Mouse (Mus musculus): ENCODE data around the gene Tent5c. TPM values are rescaled to one million over a fixed set of nuclear protein-coding genes. Genes with fewer than 3 reads are reported as not detected.

Tent5c gene
- polyA plus RNA-seq (2016; fragmentation: Nextera tagmentation; extraction: Ambion mirVana), result 4.1 and 5.0 TPM in 2 replicates

DNA sequence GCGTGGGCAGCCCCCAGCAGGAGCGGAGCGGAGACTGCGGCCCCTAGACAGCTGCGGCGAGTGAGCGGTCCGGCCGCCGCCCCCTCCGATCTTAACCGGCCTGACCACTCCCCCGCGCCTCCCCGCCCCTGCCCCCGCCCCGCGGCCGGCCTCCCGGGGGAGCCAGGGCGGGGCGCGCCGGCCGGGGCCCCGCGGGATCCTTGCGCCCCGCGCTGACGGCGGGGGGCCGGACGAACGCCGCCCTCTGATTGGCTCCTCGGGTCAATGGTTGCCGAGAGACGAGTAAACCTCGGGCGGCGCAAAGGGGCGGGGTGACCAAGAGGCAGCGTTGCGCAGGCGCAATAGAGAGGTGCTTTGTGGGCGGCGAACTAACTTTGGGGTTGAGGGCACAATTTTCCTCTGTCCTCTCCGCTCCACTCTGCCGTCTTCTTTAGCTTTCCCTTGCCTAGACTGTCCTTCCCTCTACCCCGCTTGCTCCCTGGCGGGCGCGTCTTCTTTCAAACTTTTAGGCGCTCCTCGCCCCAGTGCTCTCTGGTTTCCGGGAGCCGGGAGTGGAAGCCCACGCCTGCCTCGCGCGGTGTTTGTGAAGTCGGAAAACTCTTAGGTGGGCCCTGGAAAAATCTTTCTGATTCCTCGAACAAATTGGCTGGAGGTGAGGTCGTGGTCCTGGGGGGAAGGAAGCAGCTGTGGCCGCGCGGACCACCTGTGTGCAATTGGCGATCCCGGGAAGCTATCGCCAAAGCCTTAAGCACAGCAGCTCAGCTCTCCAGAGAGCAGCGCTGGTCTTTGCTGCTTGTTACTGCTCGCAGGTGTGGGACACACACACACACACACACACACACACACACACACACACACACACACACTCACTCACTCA lies at the start of gene Tent5c:
Tent5c (minus strand) TSS at position 192 of the 877 bp plus-strand sequence.
- H3K4me1 ChIP-seq, result peaks cover 19% of the 10 kb centered on the region
- peak within 1 kb of the TSS; percentile 76 for H3K4me3 ChIP-seq
- H3K9me3 ChIP-seq, result no peaks in the 10 kb centered on the region
- WGBS, result under 1% methylated on average over 71 of the region's 73 CpGs
- no peaks in the 10 kb centered on the region for H3K36me3 ChIP-seq
- peak within 1 kb of the TSS; percentile 81 for H3K27ac ChIP-seq
- peak; percentile 98 for DNase-seq (ENCODE audit: low spot score)
- peaks cover 41% of the 10 kb centered on the region for H3K27me3 ChIP-seq (ENCODE audit: insufficient read depth, poor library complexity, severe bottlenecking)

DNA sequence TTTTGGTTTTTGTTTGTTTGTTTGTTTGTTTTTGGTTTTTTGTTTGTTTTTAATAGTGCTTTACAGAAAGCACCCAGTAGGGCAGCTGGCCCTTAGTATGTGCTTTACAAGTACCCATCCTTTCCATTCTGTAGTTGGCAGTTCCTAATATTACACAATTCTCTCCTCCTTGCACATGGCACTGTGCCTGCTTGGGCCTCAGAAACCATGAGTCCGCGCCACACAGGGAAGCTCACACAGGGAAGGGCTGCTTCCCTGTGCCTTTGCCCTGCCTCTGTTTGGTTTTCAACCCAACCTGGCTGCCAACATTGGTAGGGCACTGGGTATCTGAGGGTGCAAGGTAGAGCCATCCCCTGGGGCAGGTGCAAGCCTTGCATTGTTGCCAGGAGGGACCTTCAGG lies 47.6 kb upstream of the Tent5c start:
- no peak overlapping the region for H3K27ac ChIP-seq
- H3K4me1 ChIP-seq, result no peaks in the 10 kb centered on the region
- 84% methylated on average over 2 of the region's 2 CpGs for WGBS
- no peak for DNase-seq (ENCODE audit: low spot score)
- no peaks in the 10 kb centered on the region for H3K36me3 ChIP-seq
- no peak overlapping the region for H3K4me3 ChIP-seq
- no peaks in the 10 kb centered on the region for H3K27me3 ChIP-seq (ENCODE audit: insufficient read depth, poor library complexity, severe bottlenecking)
- H3K9me3 ChIP-seq, result no peaks in the 10 kb centered on the region

DNA sequence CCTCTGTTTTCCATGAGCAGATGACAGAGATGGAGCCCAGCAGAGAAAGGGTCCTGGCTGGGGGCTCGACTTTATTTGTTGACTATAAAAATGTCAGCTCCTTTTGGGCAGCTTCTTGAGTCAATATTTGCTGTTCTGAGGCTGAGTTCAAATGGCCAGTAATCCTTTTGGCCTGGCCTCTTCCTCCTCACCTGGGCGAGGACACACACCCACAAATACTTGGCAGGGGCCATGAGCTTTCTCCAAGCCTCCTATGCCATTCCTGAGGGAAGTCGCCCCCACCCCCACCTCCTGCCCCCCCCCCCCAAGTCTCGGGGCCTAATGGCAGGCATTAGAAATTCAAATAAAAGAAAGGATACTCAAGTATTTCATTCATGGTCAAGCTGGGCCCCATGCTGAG lies 46.8 kb upstream of the Tent5c start:
- H3K9me3 ChIP-seq, result no peaks in the 10 kb centered on the region
- WGBS, result 66% methylated on average over 4 of the region's 4 CpGs

DNA sequence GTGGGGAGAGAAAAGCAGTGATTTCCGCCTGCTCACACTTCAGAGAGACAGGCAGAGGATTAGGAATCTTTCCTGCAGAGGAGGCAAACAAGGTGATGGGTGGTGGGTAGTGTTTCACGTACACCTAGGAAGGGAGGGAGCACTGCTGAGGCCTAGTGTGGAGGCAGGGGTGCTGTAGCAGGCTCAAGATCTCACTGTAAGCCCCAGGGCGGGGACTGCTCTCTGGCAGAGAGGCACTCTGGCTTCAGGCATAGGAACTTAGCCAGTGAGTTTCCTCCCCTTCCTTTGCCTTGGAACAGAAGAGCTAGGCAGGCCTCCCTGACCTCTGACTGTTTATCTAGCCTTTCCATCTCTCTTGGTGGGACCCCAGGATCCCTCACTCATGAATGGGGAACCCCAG lies 46.2 kb upstream of the Tent5c start:
- Histone ChIP-seq H3K36me3 (no peaks in the 10 kb centered on the region), H3K27ac (no peak overlapping the region), H3K4me3 (no peak overlapping the region), H3K4me1 (no peaks in the 10 kb centered on the region), H3K27me3 (ENCODE audit: insufficient read depth, poor library complexity, severe bottlenecking) (no peaks in the 10 kb centered on the region), H3K9me3 (no peaks in the 10 kb centered on the region)
- WGBS, result 47% methylated on average over 3 of the region's 3 CpGs
- DNase-seq (ENCODE audit: low spot score), result no peak

More for the DNA sequence above, 46.8 kb upstream of the Tent5c start:
- H3K36me3 ChIP-seq, result no peaks in the 10 kb centered on the region
- H3K4me1 ChIP-seq, result no peaks in the 10 kb centered on the region
- no peak for DNase-seq (ENCODE audit: low spot score)
- no peak overlapping the region for H3K27ac ChIP-seq
- H3K27me3 ChIP-seq (ENCODE audit: insufficient read depth, poor library complexity, severe bottlenecking), result no peaks in the 10 kb centered on the region
- H3K4me3 ChIP-seq, result no peak overlapping the region

DNA sequence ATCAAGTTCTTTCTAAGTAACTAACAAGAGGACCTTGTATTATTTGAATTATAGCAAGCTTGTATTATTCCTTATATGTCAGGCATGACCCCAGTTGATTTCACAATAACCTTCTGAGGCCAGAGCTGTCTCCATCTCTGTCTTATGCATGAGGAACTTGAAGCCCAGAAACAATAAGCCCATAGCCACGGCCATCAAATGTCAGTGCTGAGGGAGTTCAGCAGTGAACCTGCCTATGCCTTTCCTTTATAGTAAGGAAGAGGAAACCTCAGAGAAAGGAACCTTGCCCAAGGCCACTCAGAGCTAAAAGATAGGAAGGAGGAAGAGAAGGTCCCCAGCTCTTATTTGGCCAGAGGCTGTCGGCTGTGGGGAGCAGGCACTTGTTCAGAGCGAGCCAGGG lies 45.3 kb upstream of the Tent5c start:
- 67% methylated on average over 3 of the region's 3 CpGs for WGBS
- no peaks in the 10 kb centered on the region for H3K36me3 ChIP-seq
- H3K27ac ChIP-seq, result no peak overlapping the region
- H3K4me1 ChIP-seq, result no peaks in the 10 kb centered on the region
- H3K4me3 ChIP-seq, result no peak overlapping the region
- no peaks in the 10 kb centered on the region for H3K27me3 ChIP-seq (ENCODE audit: insufficient read depth, poor library complexity, severe bottlenecking)
- DNase-seq (ENCODE audit: low spot score), result no peak
- no peaks in the 10 kb centered on the region for H3K9me3 ChIP-seq

DNA sequence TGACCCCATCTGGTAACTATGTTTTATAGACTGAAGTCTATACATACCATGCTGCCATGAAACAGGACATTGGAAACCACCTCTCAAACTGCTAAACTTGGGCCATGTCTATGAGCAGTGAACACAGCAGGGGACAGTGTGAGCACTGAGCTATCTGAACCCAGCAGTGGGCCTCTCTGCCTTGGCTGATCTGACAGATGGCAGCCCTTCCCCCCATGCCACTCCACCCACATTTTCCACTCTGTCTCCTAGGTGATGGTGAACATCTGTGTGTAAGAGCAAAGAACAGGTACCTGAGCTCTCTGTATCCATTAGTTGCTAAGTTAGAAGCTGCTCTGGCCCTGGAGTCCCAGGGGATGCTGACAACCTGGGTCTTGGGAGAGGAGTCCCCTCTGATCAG lies 44.3 kb upstream of the Tent5c start:
- no peaks in the 10 kb centered on the region for H3K9me3 ChIP-seq
- no peaks in the 10 kb centered on the region for H3K4me1 ChIP-seq

DNA sequence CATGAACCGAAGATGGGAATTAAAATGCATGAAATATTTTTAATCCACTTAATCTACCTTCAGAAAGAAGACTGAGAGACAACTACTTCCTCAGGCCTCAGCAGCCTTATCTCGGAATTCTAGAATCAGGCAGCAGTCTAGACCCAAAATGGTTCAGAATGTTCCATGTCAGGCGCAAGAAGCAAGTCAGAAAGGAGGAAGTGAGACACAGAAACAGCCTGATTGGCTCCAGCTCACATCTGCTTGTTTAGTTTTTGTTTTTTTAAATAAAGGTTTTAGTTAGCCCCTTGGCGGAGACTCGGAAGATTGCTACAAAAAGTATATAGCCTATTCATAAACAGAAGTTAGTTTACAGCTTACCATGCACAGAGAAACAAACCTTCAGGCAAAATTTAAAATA lies 41.8 kb upstream of the Tent5c start:
- DNase-seq (ENCODE audit: low spot score), result no peak
- Histone ChIP-seq H3K27ac (no peak overlapping the region), H3K27me3 (ENCODE audit: insufficient read depth, poor library complexity, severe bottlenecking) (no peaks in the 10 kb centered on the region; the same call in 1 of the 2 replicates), H3K4me3 (no peak overlapping the region), H3K36me3 (no peaks in the 10 kb centered on the region), H3K4me1 (no peaks in the 10 kb centered on the region), H3K9me3 (no peaks in the 10 kb centered on the region)
- WGBS, result 82% methylated on average over 5 of the region's 5 CpGs

More for the DNA sequence above, 44.3 kb upstream of the Tent5c start:
- no peak for DNase-seq (ENCODE audit: low spot score)
- Histone ChIP-seq H3K27me3 (ENCODE audit: insufficient read depth, poor library complexity, severe bottlenecking) (no peaks in the 10 kb centered on the region), H3K36me3 (no peaks in the 10 kb centered on the region), H3K27ac (no peak overlapping the region), H3K4me3 (no peak overlapping the region)

DNA sequence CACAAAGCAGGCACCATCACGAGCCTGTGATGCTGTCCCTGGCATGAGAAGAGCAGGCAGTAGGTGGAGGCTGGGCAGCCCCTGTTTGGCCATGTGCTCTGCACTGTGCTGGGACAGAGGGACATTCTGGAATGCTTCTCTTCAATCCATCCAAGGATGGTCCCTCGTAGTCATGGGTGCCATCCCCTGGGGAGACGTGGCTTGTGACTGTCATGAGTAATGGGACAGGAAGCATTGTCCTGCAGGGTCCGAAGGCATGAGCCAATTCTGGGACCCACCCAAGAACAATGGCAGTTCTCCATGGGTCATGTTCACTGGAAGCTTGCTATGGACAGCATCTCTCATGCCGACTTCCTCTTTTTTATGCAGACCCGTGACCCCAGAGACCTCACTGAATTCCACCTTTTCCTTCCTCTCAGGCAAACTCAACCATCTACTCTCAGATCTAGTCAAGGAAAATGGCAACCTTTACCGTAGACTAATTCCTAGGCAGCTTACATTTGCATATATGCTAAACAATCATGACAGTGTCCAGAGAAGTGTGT lies 41.2 kb upstream of the Tent5c start:
- Histone ChIP-seq H3K36me3 (no peaks in the 10 kb centered on the region), H3K27ac (no peak overlapping the region), H3K27me3 (ENCODE audit: insufficient read depth, poor library complexity, severe bottlenecking) (no peaks in the 10 kb centered on the region; the same call in 1 of the 2 replicates), H3K4me1 (no peaks in the 10 kb centered on the region), H3K4me3 (no peak overlapping the region), H3K9me3 (no peaks in the 10 kb centered on the region)
- 80% methylated on average over 7 of the region's 7 CpGs for whole genome bisulfite sequencing
- no peak for DNase-seq (ENCODE audit: low spot score)

DNA sequence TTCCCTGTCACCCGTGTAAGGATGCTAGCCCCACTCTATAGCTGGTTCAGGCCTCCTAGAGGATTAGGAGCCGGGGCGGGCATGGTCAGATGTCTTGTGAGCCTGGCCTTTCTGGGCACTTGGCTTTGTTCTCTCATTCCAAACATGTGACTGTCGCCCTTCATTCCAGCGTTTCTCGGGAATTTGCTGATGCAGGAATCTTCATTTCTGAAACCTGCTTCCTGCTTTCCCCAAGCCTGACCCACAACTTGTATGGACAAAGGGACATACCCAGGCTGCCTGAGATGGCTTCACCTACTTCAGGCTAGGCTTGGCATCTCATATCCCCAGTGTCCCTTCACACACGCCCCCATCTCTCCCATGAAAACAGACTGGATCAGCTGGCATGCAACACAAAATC lies 33.5 kb upstream of the Tent5c start:
- Histone ChIP-seq H3K27me3 (ENCODE audit: insufficient read depth, poor library complexity, severe bottlenecking) (no peaks in the 10 kb centered on the region; the same call in 1 of the 2 replicates), H3K36me3 (no peaks in the 10 kb centered on the region), H3K4me1 (no peaks in the 10 kb centered on the region), H3K27ac (no peak overlapping the region), H3K9me3 (no peaks in the 10 kb centered on the region), H3K4me3 (no peak overlapping the region)
- no peak for DNase-seq (ENCODE audit: low spot score)
- 84% methylated on average over 7 of the region's 7 CpGs for WGBS

DNA sequence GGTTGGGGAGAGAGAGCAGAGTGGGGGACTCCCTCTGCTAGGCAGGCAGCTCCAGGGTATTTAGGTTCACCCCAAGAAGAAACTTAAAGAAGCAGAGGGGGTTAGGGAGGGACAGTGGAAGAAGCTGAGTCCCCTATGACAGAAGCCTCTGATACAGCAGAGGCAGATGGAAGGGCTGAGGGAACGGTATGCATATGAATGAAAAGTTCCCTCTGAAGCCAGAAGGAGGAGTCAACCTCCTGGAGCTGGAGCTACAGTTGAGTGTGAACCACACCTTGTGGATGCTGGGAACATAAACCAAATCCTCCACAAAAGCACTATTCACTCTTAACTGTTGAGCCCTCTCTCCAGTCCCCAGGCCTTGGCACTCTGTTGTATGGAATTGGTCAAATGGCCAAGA lies 32.5 kb upstream of the Tent5c start:
- 52% methylated on average over 1 of the region's 1 CpGs for WGBS
- no peak overlapping the region for H3K4me3 ChIP-seq
- H3K4me1 ChIP-seq, result no peaks in the 10 kb centered on the region
- DNase-seq (ENCODE audit: low spot score), result no peak
- no peaks in the 10 kb centered on the region; the same call in 1 of the 2 replicates for H3K27me3 ChIP-seq (ENCODE audit: insufficient read depth, poor library complexity, severe bottlenecking)
- H3K36me3 ChIP-seq, result no peaks in the 10 kb centered on the region
- no peak overlapping the region for H3K27ac ChIP-seq
- no peaks in the 10 kb centered on the region for H3K9me3 ChIP-seq

DNA sequence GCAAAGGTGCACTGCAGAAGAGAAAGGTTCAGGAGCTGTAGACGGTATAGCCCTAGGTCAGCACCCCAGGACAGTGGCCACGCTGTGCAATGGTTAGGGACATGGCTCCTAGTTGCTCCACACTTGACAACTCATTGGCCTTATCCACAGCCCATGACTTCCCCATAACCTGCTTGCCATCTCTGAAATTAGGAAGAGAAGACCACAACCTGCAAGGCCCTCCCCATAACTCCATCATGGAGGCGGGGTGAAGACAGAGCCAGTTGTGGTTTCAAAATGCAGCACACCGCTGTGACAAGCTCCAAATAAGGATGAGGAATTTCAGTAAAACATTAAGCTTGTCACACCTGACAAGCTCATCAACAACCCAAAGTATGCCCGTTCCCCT lies 26.6 kb upstream of the Tent5c start:
- no peak for DNase-seq (ENCODE audit: low spot score)
- no peaks in the 10 kb centered on the region for H3K9me3 ChIP-seq
- WGBS, result 80% methylated on average over 5 of the region's 5 CpGs
- H3K4me3 ChIP-seq, result no peak overlapping the region
- 0 out of 2 replicates have a peak, but pooled peaks cover 3% of the 10 kb centered on the region for H3K27me3 ChIP-seq (ENCODE audit: insufficient read depth, poor library complexity, severe bottlenecking)
- no peak overlapping the region for H3K27ac ChIP-seq
- no peaks in the 10 kb centered on the region for H3K4me1 ChIP-seq
- H3K36me3 ChIP-seq, result no peaks in the 10 kb centered on the region

DNA sequence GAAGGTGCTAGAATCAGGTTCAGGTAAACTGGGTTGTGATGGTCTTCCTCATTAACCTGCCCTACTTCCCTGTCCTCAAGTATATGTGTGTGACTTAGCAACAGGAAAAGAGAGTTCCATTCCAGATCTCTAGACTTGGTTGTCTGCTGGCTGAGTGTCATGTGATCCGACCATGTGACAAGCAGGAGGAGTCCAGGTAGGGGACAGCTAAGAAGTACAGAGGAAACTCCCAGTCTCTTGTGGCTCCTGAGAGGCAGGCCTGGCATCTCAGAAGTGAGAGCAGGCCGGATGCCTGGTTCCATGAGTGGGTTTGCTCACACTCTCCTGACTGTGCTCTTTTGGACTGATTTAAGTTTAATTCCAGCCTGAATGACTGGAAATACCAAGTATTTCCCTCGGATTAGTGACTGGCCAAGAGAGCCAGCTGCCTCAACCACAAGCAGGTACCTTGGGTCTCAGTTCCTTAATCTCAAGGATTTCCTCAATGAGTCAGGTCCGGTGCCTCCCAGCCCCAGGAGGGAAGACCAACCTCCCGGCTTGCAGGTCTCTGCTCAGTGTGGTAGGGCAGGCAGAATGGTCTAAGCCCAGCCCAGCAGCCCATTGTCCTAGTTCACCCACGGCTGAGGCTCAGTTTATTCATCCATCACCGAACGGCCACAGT lies 26.1 kb upstream of the Tent5c start:
- 75% methylated on average over 8 of the region's 8 CpGs for WGBS

DNA sequence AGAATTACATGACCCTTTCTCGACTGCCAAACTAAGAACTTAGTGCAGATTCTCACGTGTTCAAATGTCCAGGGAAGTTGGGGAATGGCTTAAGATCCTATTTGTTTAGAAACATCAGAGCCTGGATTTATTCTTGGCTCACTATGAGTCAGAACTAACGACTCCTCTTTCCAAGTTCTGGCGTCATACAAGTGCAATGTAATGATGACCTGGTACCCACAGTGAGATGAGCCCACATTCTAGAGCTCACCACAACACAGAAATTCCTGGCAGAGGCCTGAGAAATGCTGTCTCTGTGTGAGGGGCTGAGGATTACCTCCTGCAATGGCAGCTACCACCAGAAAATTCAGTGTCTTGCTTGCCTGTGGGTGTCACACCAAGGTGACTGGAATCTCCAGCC lies 18.1 kb upstream of the Tent5c start:
- H3K9me3 ChIP-seq, result no peaks in the 10 kb centered on the region
- H3K4me1 ChIP-seq, result no peaks in the 10 kb centered on the region
- no peak for DNase-seq (ENCODE audit: low spot score)
- 0 out of 2 replicates have a peak, but pooled peaks cover 3% of the 10 kb centered on the region for H3K27me3 ChIP-seq (ENCODE audit: insufficient read depth, poor library complexity, severe bottlenecking)
- no peaks in the 10 kb centered on the region for H3K36me3 ChIP-seq
- H3K27ac ChIP-seq, result no peak overlapping the region
- no peak overlapping the region for H3K4me3 ChIP-seq
- whole genome bisulfite sequencing, result 81% methylated on average over 4 of the region's 4 CpGs

More for the DNA sequence above, 26.1 kb upstream of the Tent5c start:
- Histone ChIP-seq H3K9me3 (no peaks in the 10 kb centered on the region), H3K4me1 (no peaks in the 10 kb centered on the region), H3K27ac (no peak overlapping the region), H3K27me3 (ENCODE audit: insufficient read depth, poor library complexity, severe bottlenecking) (0 out of 2 replicates have a peak, but pooled peaks cover 3% of the 10 kb centered on the region), H3K36me3 (no peaks in the 10 kb centered on the region), H3K4me3 (no peak overlapping the region)
- no peak for DNase-seq (ENCODE audit: low spot score)

Measured in heart, embryonic 10.5 days (tissue).